Mouse (Mus musculus): ENCODE measurements around the gene Rbfox1.

The Rbfox1 gene

DNA sequence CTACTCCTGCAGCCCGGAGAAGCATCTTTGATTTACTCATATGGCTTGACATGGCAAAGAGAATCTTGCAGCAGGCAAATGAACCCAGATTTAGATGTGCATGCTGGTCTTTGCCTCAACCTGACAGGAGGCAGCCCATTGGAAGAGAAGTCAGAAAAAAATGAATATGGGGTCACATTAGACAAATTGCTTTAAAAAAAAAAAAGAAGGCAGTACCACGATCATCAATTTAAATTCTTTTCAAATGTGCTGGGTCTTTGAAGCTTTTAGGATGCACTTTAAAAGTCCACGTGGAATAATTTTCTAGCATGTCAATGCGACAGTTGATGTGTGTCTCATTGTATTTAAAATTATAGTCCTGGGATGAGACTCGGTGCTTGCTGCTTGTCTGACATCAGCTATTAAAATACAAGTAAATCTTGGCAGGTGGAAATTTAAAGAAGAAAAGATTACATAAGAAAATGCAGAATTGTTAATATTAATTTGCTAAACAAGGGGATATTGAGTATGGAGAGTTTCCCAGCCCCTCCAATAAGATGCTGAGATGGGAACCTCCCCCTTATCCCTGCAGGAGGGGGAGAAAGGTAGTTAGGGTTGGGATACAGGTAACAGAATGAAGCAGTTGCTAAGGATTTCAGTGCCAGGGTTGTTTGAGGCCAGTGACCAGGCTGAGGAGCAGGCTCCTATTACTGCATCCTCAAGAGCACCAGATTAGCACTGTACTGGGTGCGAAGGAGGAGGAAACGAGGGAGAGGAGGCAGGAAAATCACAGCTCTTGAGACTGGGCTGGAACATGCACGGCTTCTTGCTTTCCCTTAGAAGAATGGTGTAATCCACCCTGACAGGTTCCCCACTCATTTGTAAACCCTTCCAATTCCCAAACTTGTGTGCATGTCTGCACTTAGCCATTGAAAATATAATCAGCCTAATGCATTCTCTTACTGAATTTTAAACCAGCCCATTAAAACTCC is 1274.0 kb downstream of the Rbfox1 start:
- in situ Hi-C loops (cut with MboI; ENCODE audit: low pct_unique_long_range_greater_than_20kb in 1 of 2, low sequenced_read_pairs in 2 of 2, unreplicated experiment in 1 of 2), result no loop called here

DNA sequence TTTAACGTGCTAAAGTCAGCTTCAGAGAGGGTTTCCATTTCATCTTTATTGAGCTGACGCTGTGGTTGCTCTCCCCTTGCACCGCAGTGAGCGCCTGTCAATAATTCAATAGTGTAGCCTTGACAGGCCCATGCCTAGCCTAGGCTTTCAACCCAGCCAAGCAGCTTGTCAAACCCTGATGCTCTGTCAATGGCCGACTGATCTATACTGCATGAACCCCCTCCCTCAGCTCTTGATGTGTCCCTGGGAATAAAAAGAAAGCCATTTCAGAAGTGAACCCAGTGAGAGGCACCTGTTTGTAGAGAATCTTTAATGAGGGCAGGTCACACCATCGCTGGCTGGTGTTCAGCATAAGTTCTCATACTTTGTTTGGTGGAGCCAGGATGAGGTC is 1274.7 kb downstream of the Rbfox1 start:
- in situ Hi-C loops (cut with MboI; ENCODE audit: low pct_unique_long_range_greater_than_20kb in 1 of 2, low sequenced_read_pairs in 2 of 2, unreplicated experiment in 1 of 2), result no loop called here

DNA sequence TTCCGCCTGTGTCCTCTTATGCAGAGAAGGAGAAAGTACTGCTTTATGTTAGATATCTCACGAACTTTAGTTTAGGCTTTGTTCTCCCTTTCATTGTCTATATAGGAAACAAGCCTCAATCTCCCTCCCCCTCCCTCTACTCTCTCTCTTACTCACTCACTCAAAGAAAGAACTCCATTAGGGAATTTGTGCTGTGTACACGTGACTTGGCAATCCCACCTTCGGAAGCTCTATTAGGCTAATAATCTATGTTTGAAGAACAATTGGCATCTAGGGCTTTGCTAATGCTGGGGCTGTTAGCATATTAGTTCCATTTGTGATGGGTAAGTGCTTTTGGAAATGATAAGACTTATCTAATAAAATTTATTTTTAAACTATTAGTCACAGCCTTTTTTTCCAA is 1277.0 kb downstream of the Rbfox1 start:
- in situ Hi-C loops (cut with MboI; ENCODE audit: low pct_unique_long_range_greater_than_20kb in 1 of 2, low sequenced_read_pairs in 2 of 2, unreplicated experiment in 1 of 2), result no loop called here

DNA sequence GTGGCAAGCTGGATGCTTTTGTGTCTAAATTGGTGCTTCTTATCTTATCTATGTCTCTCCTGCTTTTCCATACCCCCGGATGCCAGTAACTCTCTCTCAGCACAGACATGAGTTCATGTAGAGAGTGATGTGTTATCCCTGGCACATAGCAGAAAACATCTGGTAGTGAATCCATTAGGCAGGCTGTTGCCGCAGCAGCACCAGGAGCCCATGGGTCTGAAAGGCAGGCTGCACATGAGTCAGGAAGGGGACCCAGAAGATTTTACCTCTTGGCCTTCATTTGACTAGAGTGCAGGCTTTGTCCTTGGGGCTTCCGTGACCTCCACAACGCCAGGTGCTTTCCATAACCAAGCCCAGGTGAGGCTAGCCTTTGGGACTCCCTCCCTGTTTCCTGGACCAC is 1278.5 kb downstream of the Rbfox1 start:
- in situ Hi-C loops (cut with MboI; ENCODE audit: low pct_unique_long_range_greater_than_20kb in 1 of 2, low sequenced_read_pairs in 2 of 2, unreplicated experiment in 1 of 2), result no loop called here

DNA sequence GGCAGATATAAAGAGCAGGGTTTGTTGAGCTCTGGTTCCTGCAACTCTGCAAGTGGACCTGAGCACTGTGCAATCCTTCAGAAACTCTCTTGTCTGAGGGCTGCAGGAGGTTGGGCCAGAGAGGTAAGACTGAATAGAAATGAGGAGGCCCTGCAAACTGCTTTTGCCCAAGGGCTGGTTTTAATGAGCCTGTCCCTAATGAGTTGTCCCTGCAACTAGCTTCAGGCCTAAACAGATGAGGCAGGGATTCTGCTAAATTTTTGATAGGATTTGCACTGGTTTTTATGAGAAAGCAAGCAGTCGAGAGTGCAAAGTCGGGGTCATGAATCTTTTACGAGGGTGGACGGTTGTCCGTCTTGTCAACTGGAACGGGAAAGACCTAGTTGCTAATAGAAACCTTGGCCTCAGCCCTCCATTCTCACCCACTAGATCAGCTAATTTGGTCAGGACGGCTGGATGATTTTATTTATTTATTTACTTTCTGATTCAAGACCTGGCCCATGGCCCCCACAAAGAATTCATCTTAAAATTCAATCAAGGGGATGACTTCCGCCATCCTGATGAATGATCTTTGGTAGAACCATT is 1279.1 kb downstream of the Rbfox1 start:
- in situ Hi-C loops (cut with MboI; ENCODE audit: low pct_unique_long_range_greater_than_20kb in 1 of 2, low sequenced_read_pairs in 2 of 2, unreplicated experiment in 1 of 2), result no loop called here

DNA sequence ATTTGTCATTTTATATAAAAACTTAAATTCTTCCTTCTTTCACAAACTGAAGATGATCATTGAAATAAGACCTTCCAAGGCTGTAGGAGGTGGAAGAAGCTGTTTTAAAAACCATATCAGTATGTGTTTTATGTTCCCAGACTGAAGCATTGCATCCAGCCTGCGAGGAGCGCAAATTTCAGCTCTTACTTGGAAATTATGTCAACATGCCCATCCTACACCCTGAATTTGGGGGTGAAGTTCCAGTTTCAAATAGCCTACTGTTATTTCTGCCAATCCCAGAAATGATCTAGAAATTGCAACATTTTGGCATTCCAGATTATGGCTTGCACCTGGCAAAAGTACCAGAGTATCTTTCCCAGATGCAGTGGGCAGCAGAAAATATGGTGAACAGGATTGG is 1290.8 kb downstream of the Rbfox1 start:
- in situ Hi-C loops (cut with MboI; ENCODE audit: low pct_unique_long_range_greater_than_20kb in 1 of 2, low sequenced_read_pairs in 2 of 2, unreplicated experiment in 1 of 2), result no loop called here

DNA sequence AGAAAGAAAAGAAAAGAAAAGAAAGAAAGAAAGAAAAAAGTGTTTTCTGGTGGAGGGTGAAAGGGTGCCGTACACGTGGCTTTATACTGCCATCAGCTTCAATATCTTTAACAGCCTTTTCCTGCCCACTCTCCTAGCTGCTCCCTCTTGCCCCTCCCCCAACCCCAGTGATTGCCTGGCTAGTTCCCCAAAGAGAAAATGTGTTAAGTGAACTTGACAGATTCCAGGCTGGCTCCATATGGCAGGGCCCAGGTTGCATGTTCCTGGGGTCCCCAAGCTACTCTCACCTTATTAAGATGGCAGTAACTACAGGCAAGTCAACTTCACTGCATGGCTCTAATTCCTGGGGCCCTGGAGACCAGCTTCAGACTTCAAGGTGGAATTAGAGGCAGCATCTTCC is 1302.6 kb downstream of the Rbfox1 start:
- in situ Hi-C loops (cut with MboI; ENCODE audit: low pct_unique_long_range_greater_than_20kb in 1 of 2, low sequenced_read_pairs in 2 of 2, unreplicated experiment in 1 of 2), result no loop called here

DNA sequence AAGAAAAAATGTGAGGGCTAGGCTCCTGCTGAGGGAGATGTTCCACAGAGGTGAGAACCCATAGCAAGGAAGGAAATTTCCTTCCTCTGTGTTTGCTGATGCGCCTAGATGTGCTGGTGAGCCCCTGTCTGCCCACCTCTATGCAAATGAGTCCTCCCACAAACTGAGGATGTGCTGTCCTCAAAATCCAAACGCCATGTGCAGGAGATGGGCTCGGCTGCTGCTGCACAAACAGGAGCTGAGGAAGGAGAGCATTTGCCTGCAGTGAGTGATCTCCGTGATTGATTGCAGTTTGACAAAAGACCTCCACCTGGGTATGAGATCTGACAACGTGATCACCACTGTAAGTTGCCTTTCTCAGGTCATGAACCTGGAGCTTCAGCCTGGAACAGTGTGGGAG is 1308.4 kb downstream of the Rbfox1 start:
- in situ Hi-C loops (cut with MboI; ENCODE audit: low pct_unique_long_range_greater_than_20kb in 1 of 2, low sequenced_read_pairs in 2 of 2, unreplicated experiment in 1 of 2), result no loop called here

DNA sequence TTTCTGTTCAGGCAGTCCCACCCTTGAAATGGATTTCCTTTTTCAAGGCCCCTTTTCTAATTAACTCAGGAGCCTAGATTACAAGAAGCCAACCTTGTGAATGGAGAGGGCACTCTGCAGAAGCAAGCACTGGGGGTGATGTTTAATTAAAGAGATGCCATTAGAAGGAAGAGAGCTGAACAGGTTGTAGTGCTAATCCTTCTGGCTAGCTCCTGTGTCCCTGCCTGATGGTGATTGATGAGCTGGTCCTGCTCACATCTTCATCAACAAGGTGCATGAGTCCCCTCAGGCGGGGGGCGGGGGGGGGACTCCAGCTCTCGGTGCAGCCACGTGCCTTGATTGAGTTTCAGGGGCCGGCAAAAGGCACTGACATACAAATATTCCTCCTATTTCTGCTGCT is 1312.8 kb downstream of the Rbfox1 start:
- in situ Hi-C loops (cut with MboI; ENCODE audit: low pct_unique_long_range_greater_than_20kb in 1 of 2, low sequenced_read_pairs in 2 of 2, unreplicated experiment in 1 of 2), result no loop called here

DNA sequence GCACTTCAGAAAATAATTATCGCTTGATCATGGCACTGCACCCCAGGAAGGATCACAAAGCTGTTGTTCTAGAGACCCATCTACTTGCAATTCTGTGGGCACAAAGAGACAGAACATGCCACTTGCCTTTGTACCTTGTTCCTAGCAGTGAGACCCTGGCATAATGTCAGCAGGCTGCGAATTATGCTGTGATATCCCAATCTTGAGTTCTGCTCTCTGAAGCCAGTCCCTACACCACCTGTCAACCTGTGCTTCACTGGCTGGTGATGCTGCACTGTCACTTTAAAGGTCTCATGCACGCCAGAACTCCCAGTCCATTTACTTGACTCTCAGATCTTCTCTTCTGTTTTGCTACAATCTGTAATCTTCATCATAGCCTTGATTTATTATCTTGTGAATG is 1315.1 kb downstream of the Rbfox1 start:
- in situ Hi-C loops (cut with MboI; ENCODE audit: low pct_unique_long_range_greater_than_20kb in 1 of 2, low sequenced_read_pairs in 2 of 2, unreplicated experiment in 1 of 2), result no loop called here

DNA sequence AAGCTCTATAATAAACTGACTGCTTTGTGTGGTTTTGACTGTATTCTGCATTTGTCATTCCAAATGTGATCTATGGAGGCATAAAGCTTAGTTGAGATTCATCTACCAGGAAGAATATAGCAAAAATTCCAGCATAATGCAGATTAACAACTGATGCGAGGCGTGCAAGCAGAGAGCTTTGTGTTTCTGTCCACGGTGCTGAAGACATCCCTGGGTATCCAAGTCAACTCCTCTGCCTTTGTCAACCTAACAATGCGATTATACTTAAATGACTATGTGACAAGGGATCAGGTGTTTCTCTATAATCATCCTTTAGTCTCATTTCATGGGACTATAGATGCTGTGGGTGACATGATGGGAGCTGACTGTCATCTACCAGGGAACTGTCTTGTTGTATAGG is 1316.7 kb downstream of the Rbfox1 start:
- in situ Hi-C loops (cut with MboI; ENCODE audit: low pct_unique_long_range_greater_than_20kb in 1 of 2, low sequenced_read_pairs in 2 of 2, unreplicated experiment in 1 of 2), result no loop called here

DNA sequence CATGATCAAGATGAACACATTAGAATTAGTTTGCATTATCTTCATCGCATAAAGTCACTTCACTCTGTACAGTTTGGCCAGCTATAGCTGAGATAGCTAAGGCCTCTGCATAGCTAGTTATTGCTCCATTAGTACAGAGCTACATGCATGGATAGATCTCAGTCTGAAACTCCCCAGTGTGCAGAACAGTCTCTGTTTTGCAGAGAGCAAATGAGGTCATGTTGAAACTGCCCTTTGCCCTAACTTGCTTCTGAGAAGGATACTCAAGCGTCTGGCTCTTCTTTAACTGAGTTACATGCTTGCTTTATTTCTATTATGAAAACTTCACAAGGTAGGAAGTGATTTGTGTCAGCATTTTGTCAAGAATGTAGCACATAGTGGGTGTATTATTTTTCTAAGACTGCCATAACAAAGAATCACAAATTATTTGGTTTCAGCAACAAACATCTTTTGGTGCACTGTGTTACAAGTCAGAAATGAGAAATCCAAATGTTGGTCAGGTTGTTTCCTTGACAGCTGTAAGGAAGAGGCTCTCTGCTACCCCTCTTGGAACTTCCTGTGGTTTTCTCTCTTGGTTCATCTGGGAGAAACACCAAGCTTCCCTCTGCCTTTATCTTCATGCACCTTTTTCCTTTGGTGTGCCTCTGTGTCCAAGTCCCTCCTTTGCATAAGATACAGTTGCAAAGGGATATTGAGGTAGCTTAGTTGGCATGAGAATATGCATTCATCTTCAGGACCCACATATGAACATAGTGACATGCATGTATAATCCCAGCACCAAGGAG is 1321.2 kb downstream of the Rbfox1 start:
- in situ Hi-C loops (cut with MboI; ENCODE audit: low pct_unique_long_range_greater_than_20kb in 1 of 2, low sequenced_read_pairs in 2 of 2, unreplicated experiment in 1 of 2), result no loop called here

DNA sequence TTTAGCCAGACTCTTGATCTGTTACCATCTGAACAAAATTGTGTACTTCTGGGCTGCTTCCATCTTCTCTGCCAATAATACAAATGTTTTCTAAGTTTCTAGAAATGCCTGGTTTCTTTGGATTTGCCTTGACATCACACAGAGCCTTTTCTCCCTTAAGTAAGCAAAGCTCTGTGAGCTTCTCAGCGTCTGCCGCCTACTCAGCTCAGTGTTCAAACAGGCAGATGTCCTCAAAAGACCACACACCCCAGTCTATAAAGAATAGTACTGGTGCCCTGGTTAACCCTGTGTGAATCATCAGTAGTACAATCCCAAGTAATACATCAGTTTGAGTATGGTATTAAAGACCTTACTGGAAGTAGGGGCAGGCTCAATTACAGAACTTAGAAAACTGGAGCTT is 1322.4 kb downstream of the Rbfox1 start:
- in situ Hi-C loops (cut with MboI; ENCODE audit: low pct_unique_long_range_greater_than_20kb in 1 of 2, low sequenced_read_pairs in 2 of 2, unreplicated experiment in 1 of 2), result no loop called here

DNA sequence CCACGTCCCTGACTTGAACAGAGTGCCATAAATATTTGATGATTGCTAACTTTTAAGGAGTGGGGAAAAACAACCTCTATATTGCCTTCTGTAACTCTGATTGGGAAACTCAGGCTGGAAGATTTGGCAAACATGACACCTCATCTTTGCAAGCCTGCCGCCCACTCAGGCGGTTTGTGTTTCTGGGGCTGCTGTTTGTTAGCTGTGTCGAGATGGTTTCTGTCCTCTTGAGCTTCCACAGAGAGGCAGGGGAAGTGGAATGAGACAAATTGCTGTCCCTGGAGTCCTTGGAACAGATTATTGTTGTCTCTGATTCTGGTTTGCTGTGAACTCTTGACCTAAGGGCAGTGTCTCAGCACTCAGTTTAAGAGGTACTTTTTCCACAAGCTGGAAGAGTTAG is 1327.6 kb downstream of the Rbfox1 start:
- in situ Hi-C loops (cut with MboI; ENCODE audit: low pct_unique_long_range_greater_than_20kb in 1 of 2, low sequenced_read_pairs in 2 of 2, unreplicated experiment in 1 of 2), result no loop called here

DNA sequence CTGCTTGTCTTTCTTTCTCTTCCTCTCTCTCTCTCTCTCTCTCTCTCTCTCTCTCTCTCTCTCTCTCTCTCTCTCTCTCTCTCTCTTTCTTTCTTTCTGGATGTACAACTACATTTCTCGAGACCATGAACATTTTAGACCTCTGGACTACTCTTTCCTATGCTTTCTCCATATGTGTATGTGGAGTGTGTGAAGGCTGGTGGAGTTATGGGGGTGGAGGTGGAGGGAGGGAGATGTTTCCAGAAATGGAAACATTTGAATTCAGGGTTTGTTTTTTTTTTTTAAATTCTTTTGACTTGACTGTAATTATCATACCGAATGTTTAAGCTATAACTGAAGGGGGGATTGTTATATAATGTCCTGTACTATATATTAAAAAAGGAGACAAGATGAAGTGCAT is 1338.1 kb downstream of the Rbfox1 start:
- in situ Hi-C loops (cut with MboI; ENCODE audit: low pct_unique_long_range_greater_than_20kb in 1 of 2, low sequenced_read_pairs in 2 of 2, unreplicated experiment in 1 of 2), result no loop called here

DNA sequence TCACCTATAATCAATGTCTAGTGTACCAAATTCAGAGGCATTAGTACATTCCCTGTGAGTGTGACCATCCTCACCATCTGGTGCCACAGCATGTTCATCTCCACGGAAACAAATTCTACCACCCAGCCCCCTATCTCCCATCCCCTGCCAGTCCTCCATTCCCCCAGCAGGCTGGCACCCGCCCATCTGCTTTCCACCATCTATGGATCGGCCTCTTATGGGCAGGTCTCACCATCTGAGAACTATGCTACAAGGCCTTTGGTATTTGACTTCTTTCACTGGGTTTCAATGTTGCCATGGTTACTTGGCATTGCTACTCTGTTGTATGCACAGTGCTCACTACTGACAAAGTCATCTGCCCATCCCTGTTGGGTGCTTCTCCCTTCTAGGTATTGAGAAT is 1340.8 kb downstream of the Rbfox1 start:
- in situ Hi-C loops (cut with MboI; ENCODE audit: low pct_unique_long_range_greater_than_20kb in 1 of 2, low sequenced_read_pairs in 2 of 2, unreplicated experiment in 1 of 2), result no loop called here

DNA sequence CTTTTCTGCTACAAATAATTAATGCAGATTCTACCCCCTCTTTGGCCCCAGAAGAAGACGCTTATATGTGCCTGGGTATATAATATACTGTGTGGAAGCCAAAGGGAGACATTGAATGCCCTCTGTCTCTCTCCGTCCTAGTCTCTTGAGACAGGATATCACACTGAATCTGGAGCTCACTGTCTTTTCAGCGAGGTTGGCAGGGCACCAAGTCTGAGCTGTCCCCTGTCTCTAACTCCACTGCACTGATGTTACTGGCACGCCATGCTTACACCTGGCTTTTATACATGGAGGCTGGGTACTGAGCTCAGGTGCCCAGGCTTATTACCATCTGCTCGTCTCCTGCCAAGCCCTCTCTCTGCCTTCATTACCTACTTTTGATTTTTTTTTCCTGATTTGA is 1343.1 kb downstream of the Rbfox1 start:
- in situ Hi-C loops (cut with MboI; ENCODE audit: low pct_unique_long_range_greater_than_20kb in 1 of 2, low sequenced_read_pairs in 2 of 2, unreplicated experiment in 1 of 2), result no loop called here

DNA sequence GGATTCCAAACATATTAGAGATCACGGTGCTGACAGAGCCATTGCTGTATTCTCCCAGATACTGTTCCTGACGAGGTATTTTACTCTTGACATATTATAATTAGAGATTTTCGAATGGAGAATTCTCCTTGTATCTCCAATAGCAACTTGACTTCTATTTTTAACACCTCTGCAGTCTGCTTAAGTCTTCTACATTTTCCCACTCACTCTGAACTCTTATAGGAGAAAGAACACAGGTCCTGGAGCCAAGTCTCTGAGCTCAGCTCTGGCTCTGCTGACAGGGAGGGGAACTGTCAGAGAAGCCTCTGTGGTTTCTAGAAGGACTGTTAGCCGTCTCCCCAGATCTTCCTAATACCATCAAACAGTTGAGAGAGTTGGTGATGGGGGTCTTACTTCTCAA is 1344.1 kb downstream of the Rbfox1 start:
- in situ Hi-C loops (cut with MboI; ENCODE audit: low pct_unique_long_range_greater_than_20kb in 1 of 2, low sequenced_read_pairs in 2 of 2, unreplicated experiment in 1 of 2), result no loop called here

DNA sequence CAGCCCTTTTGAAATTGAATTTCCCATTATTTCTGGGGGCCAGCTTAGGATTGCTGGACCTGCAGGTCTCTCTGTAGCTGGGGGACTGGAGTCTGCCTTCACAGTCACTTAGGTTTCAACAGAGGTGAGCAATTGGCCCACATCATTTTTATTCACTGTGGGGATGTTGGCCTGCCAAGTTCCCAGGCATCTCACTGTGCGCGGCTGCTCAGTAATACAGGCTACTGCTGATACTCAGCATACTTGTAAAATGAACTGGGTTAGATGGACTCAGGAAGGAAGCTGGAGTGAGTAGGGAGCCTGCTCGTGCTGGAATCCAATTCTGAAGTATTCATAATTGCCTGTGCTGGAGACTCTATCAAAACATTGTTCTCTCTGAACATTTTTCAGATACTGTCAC is 1356.5 kb downstream of the Rbfox1 start:
- in situ Hi-C loops (cut with MboI; ENCODE audit: low pct_unique_long_range_greater_than_20kb in 1 of 2, low sequenced_read_pairs in 2 of 2, unreplicated experiment in 1 of 2), result no loop called here

All from mouse embryonic stem cell (cell line).